Mouse (Mus musculus): ENCODE measurements at regions not wholly inside any gene's neighbourhood (a gene's known extent, or its start where the extent isn't known, plus 50 kb on each side); places are given as distances from the start of the nearest gene placed in this dataset.

- no peak for TF ChIP-seq CTCF (IDR thresholded peaks at IDR 0.05; ENCODE audit: extremely low read depth, insufficient read length, insufficient replicate concordance, low read depth, low read length)
- TF ChIP-seq POLR2A (IDR thresholded peaks at IDR 0.05; ENCODE audit: low read depth, low read length): no peak
These were observed 428.1 kb upstream of the Jarid2 start for GRCm38 (mm10) chr13:44301215-44301614.

Data from small intestine, adult 2 months (tissue).